Mouse (Mus musculus) testis, adult 2 months (tissue): Measurements from ENCODE around the gene Cdh15.

Experiments used
- CTCF ChIP-seq: fragments of 200-500 bp; IDR thresholded peaks from 2 replicates; pipeline ENCODE4 v1.5.1; 2012; ENCODE audit warnings: low read depth, mild to moderate bottlenecking, inconsistent platforms, low read length, moderate library complexity; ENCODE audit not compliant: control insufficient read depth, insufficient read depth, insufficient replicate concordance
- POLR2A ChIP-seq: fragments of 200-500 bp; IDR thresholded peaks from 2 replicates; pipeline ENCODE4 v1.6.1; 2012; ENCODE audit warnings: low read depth, mild to moderate bottlenecking, inconsistent platforms, low read length, moderate library complexity; ENCODE audit not compliant: control insufficient read depth

GRCm38 (mm10) chr8:122811870-122812494 is 35.8 kb upstream of the Cdh15 start:
- TF ChIP-seq POLR2A = no peak
- no peak for TF ChIP-seq CTCF
